21 mouse cellular contexts compared by ENCODE assay signal in the genomic region with DNA sequence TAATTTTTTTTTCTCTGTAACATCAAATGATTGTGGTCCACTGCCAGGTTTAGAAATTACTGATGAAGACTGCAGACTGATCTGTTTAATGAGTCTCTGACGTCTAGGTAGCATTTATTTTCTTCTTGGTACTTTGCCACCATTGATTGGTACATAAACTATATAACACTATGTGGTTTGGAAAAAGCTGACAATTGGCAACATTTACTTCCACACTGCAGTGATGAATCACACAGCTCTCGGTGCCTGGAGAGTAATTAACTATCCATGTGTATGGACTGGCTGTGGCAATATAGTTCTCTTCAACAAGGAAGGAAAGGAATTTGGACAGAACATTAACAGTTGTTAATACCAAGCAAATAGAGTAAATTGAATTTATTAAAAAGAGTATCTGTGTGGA.
DNase-seq lines count a peak whose midpoint lies in the region; ATAC-seq and TF ChIP-seq lines count a peak whose summit lies in the region.
"Had no signal": no experiment of that assay in that cellular context is flagged by ENCODE, and none has a peak within 500 bp of the region (broad histone marks: within the 10 kb centered on the region; RNA-seq: fewer than 3 reads in every experiment).

No protein-coding gene starts in this region.

- no peaks in the 10 kb centered on the region for H3K27me3 ChIP-seq in liver, postnatal 0 days (ENCODE audit: insufficient read depth, low read length)
- H3K27me3 ChIP-seq in neural tube, embryonic 14.5 days (ENCODE audit: control insufficient read depth, insufficient read depth, low read length): no peaks in the 10 kb centered on the region
- H3K27me3 ChIP-seq: forebrain, embryonic 15.5 days; hindbrain, embryonic 13.5 days had no signal

- 51% methylated on average over 2 of the region's 2 CpGs for WGBS in liver, postnatal 0 days (ENCODE audit: insufficient replicate concordance)
- WGBS in neural tube, embryonic 14.5 days: 15% methylated on average over 2 of the region's 2 CpGs

- TF ChIP-seq CTCF in liver, postnatal 0 days (IDR thresholded peaks at IDR 0.05; ENCODE audit: low read depth): no peak

- no peak overlapping the region for H3K4me3 ChIP-seq in liver, postnatal 0 days (ENCODE audit: low read depth, low read length)
- no peak overlapping the region for H3K4me3 ChIP-seq in neural tube, embryonic 14.5 days (ENCODE audit: low read depth, low read length)
- H3K4me3 ChIP-seq: forebrain, embryonic 10.5 days; forebrain, embryonic 15.5 days; hindbrain, embryonic 13.5 days had no signal

- no peaks in the 10 kb centered on the region for H3K36me3 ChIP-seq in liver, postnatal 0 days (replicated peaks; ENCODE audit: insufficient read depth, low read length)
- no peaks in the 10 kb centered on the region for H3K36me3 ChIP-seq in neural tube, embryonic 14.5 days (ENCODE audit: control insufficient read depth, insufficient read depth, low read length)
- H3K36me3 ChIP-seq: forebrain, embryonic 10.5 days; forebrain, embryonic 15.5 days; hindbrain, embryonic 13.5 days had no signal

- no peak overlapping the region for H3K9ac ChIP-seq in liver, postnatal 0 days (replicated peaks)
- H3K9ac ChIP-seq in neural tube, embryonic 14.5 days (replicated peaks; ENCODE audit: low read depth, low read length): no peak overlapping the region
- H3K9ac ChIP-seq: forebrain, embryonic 15.5 days; hindbrain, embryonic 13.5 days had no signal

- no peak for DNase-seq in liver, postnatal 0 days
- DNase-seq in liver: no peak
- no peak for DNase-seq in neural tube, embryonic 10.5 days (ENCODE audit: extremely low spot score, low spot score)
- DNase-seq in Muller cell, postnatal 12 days (ENCODE audit: inconsistent ontology term): peak; percentile 79
- DNase-seq in gastrocnemius, postnatal 36 days: no peak
- DNase-seq in gastrocnemius, adult 18-20 months (ENCODE audit: low spot score): no peak
- DNase-seq: adrenal gland, adult 8-10 months; adrenal gland, postnatal 25 days; cerebellum, adult 18-20 months; cerebellum, adult 9-10 months; cerebellum, postnatal 14 days; gastrocnemius, postnatal 10 days; heart, adult 11 months had no signal

- H3K27ac ChIP-seq in liver, postnatal 0 days (ENCODE audit: low read depth): no peak overlapping the region
- H3K27ac ChIP-seq in neural tube, embryonic 14.5 days (ENCODE audit: low read depth, low read length): no peak overlapping the region
- H3K27ac ChIP-seq: forebrain, embryonic 10.5 days; forebrain, embryonic 15.5 days; hindbrain, embryonic 13.5 days had no signal

- peaks cover 3% of the 10 kb centered on the region; the same call in 1 of the 2 replicates for H3K4me1 ChIP-seq in liver, postnatal 0 days (ENCODE audit: insufficient read depth)
- peaks cover 3% of the 10 kb centered on the region; the same call in 1 of the 2 replicates for H3K4me1 ChIP-seq in neural tube, embryonic 14.5 days (ENCODE audit: control insufficient read depth, insufficient read depth, low read length)
- H3K4me1 ChIP-seq: forebrain, embryonic 10.5 days; forebrain, embryonic 15.5 days; hindbrain, embryonic 13.5 days had no signal

- TF ChIP-seq EP300 in liver, postnatal 0 days (IDR thresholded peaks at IDR 0.05; ENCODE audit: low read depth): no peak

- peaks cover 5% of the 10 kb centered on the region for H3K9me3 ChIP-seq in liver, postnatal 0 days (ENCODE audit: low read length)
- no peaks in the 10 kb centered on the region for H3K9me3 ChIP-seq in neural tube, embryonic 14.5 days (ENCODE audit: control insufficient read depth, low read length)
- H3K9me3 ChIP-seq: forebrain, embryonic 15.5 days; hindbrain, embryonic 13.5 days had no signal

- H3K4me2 ChIP-seq in liver, postnatal 0 days (ENCODE audit: low read depth, low read length): no peak overlapping the region
- H3K4me2 ChIP-seq in neural tube, embryonic 14.5 days (ENCODE audit: low read depth, low read length): no peak overlapping the region
- H3K4me2 ChIP-seq: forebrain, embryonic 15.5 days; heart, embryonic 11.5 days; hindbrain, embryonic 13.5 days had no signal

- ATAC-seq in liver, postnatal 0 days: peak; percentile 24; the same call in 1 of the 2 replicates
- peak; percentile 81 for ATAC-seq in neural tube, embryonic 14.5 days (ENCODE audit: low read depth)
- ATAC-seq: activated CD4-positive, CD25-positive, alpha-beta regulatory T cell, adult 4 months; forebrain, embryonic 15.5 days; hindbrain, embryonic 16.5 days; intestine, postnatal 0 days had no signal

- intact Hi-C loops in gastrocnemius, postnatal 36 days (cut with DNase I): no loop called here
